ENCODE assay signal across 7 mouse cellular contexts in genomic region chr3:89101812-89102494, GRCm38 (mm10). TPM values are rescaled to one million over a fixed set of nuclear protein-coding genes. Genes with fewer than 3 reads are reported as not detected.
DNase-seq lines count a peak whose midpoint lies in the region; ATAC-seq lines count a peak whose summit lies in the region.

Gene Fdps (minus strand): TSS chr3:89101959.

- no peaks in the 10 kb centered on the region; the same call in 1 of the 2 replicates for H3K36me3 ChIP-seq in embryonic facial prominence, embryonic 11.5 days (replicated peaks; ENCODE audit: control insufficient read depth, insufficient read depth, low read depth, low read length)
- H3K36me3 ChIP-seq in limb, embryonic 10.5 days = peaks cover 35% of the 10 kb centered on the region
- peaks cover 28% of the 10 kb centered on the region for H3K36me3 ChIP-seq in midbrain, embryonic 13.5 days

- H3K27me3 ChIP-seq in embryonic facial prominence, embryonic 11.5 days (ENCODE audit: control insufficient read depth, insufficient read depth, low read length) = no peaks in the 10 kb centered on the region
- H3K27me3 ChIP-seq in limb, embryonic 10.5 days (ENCODE audit: low read depth, poor library complexity, severe bottlenecking) = no peaks in the 10 kb centered on the region
- H3K27me3 ChIP-seq in midbrain, embryonic 13.5 days = no peaks in the 10 kb centered on the region

- H3K9ac ChIP-seq in embryonic facial prominence, embryonic 11.5 days (replicated peaks; ENCODE audit: low read length) = peak within 1 kb of the TSS; percentile 70
- H3K9ac ChIP-seq in midbrain, embryonic 13.5 days (replicated peaks) = peak within 1 kb of the TSS; percentile 82

- H3K4me3 ChIP-seq in embryonic facial prominence, embryonic 11.5 days (ENCODE audit: low read depth, low read length) = peak within 1 kb of the TSS; percentile 84
- peak within 1 kb of the TSS; percentile 83 for H3K4me3 ChIP-seq in limb, embryonic 10.5 days
- peak within 1 kb of the TSS; percentile 74 for H3K4me3 ChIP-seq in midbrain, embryonic 13.5 days (replicated peaks)

- DNase-seq in adrenal gland, postnatal 14 days = peak; percentile 96
- peak; percentile 100 for DNase-seq in embryonic facial prominence, embryonic 11.5 days (ENCODE audit: low spot score)
- peak; percentile 99 for DNase-seq in kidney, adult 11 months
- peak; percentile 90 for DNase-seq in limb, embryonic 10.5 days (ENCODE audit: low spot score)
- DNase-seq in spleen, adult 12 weeks (ENCODE audit: low spot score) = peak; percentile 88

- H3K27ac ChIP-seq in embryonic facial prominence, embryonic 11.5 days (replicated peaks; ENCODE audit: low read depth, low read length) = peak within 1 kb of the TSS; percentile 35; the same call in 1 of the 2 replicates
- H3K27ac ChIP-seq in limb, embryonic 10.5 days = peak within 1 kb of the TSS; percentile 85
- peak within 1 kb of the TSS; percentile 73 for H3K27ac ChIP-seq in midbrain, embryonic 13.5 days

- peak; percentile 97 for ATAC-seq in embryonic facial prominence, embryonic 11.5 days (replicated peaks; ENCODE audit: insufficient number of reproducible peaks, low FRiP score, low TSS enrichment, low read depth)
- peak; percentile 93 for ATAC-seq in granulocyte monocyte progenitor cell, adult 5-6 weeks (replicated peaks; ENCODE audit: poor library complexity, severe bottlenecking)
- peak; percentile 100 for ATAC-seq in midbrain, embryonic 13.5 days

- WGBS in embryonic facial prominence, embryonic 11.5 days = 0% methylated on average over 26 of the region's 26 CpGs
- WGBS in limb, embryonic 10.5 days = under 1% methylated on average over 26 of the region's 26 CpGs
- WGBS in midbrain, embryonic 13.5 days = 1% methylated on average over 26 of the region's 26 CpGs

- peak within 1 kb of the TSS; percentile 91 for H3K4me2 ChIP-seq in embryonic facial prominence, embryonic 11.5 days (ENCODE audit: low read depth, low read length)
- peak within 1 kb of the TSS; percentile 86 for H3K4me2 ChIP-seq in midbrain, embryonic 13.5 days (replicated peaks)

- no peaks in the 10 kb centered on the region for H3K9me3 ChIP-seq in embryonic facial prominence, embryonic 11.5 days (replicated peaks; ENCODE audit: control insufficient read depth, low read length)
- no peaks in the 10 kb centered on the region for H3K9me3 ChIP-seq in limb, embryonic 10.5 days (replicated peaks)
- no peaks in the 10 kb centered on the region for H3K9me3 ChIP-seq in midbrain, embryonic 13.5 days

- H3K4me1 ChIP-seq in embryonic facial prominence, embryonic 11.5 days (ENCODE audit: control insufficient read depth, insufficient read depth, low read length) = no peaks in the 10 kb centered on the region; the same call in 1 of the 2 replicates
- H3K4me1 ChIP-seq in limb, embryonic 10.5 days = peaks cover 32% of the 10 kb centered on the region
- H3K4me1 ChIP-seq in midbrain, embryonic 13.5 days (replicated peaks) = peaks cover 33% of the 10 kb centered on the region

RNA-seq across cellular contexts. Expression of gene Fdps, which starts in this region (rescaled TPM):
- total RNA-seq in adrenal gland, postnatal 14 days (2021) = 99.6 and 157 TPM in 2 replicates
- 299 and 334 TPM in 2 replicates for polyA plus RNA-seq in embryonic facial prominence, embryonic 11.5 days (2014; fragmentation: Nextera tagmentation; extraction: Ambion mirVana)
- total RNA-seq in granulocyte monocyte progenitor cell, adult 5-6 weeks (2014; fragmentation: Nextera tagmentation) = 161 and 178 TPM in 2 replicates
- total RNA-seq in granulocyte monocyte progenitor cell, adult 5-6 weeks (2017) = 198 and 245 TPM in 2 replicates
- polyA plus RNA-seq in limb, embryonic 10.5 days (2016; fragmentation: Nextera tagmentation; extraction: Ambion mirVana) = 361 and 405 TPM in 2 replicates
- 351 and 358 TPM in 2 replicates for polyA plus RNA-seq in midbrain, embryonic 13.5 days (2015; fragmentation: Nextera tagmentation; extraction: Ambion mirVana)

Comparison
In these comparisons a context has a peak if more than half of its experiments do, and no peak if none do; other contexts are left out.
1. Peak in every context shown above with its lines: DNase-seq, ATAC-seq, H3K4me3 ChIP-seq and H3K27ac ChIP-seq.
2. H3K27ac ChIP-seq: peak in every context shown above with its lines; median percentile 85 in limb, embryonic 10.5 days; 73 in midbrain, embryonic 13.5 days; 35 in embryonic facial prominence, embryonic 11.5 days.